Mouse (Mus musculus): Measurements from ENCODE around the gene Adam1b. TPM values are rescaled to one million over a fixed set of nuclear protein-coding genes. Genes with fewer than 3 reads are reported as not detected.
A peak's percentile ranks its signal among the peaks of the same experiment; 100 is the strongest.

Adam1b gene
- polyA plus RNA-seq, 1 experiment = not detected

DNA sequence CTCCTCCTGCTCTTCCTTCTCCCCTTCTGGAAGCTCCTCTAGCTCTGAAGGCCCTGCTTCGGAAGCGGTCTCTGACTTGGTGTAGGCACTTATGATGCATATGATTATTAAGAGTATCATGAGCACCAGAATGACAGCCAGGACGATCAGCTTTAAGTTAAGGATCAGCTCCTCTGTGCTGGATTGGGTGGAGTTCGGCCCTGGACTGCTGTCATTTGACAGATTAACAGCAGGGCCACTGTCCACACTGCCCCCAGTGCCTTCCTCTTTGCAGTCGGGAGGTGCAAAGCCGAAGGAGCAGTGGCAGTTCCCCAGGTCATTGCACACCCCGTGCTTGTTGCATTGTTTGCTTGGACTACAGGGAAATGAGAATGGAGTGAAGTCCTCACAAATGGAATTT is 2.5 kb downstream of the Adam1b start:
- Histone ChIP-seq H3K27me3 (replicated peaks; ENCODE audit: control insufficient read depth, insufficient read depth, low read length) (no peaks in the 10 kb centered on the region), H3K36me3 (ENCODE audit: control insufficient read depth, insufficient read depth, low read length) (no peaks in the 10 kb centered on the region; the same call in 1 of the 2 replicates), H3K27ac (ENCODE audit: insufficient read depth, low read depth, low read length) (no peak overlapping the region), H3K4me1 (ENCODE audit: control insufficient read depth, insufficient read depth, low read length) (no peaks in the 10 kb centered on the region), H3K4me3 (ENCODE audit: insufficient read depth, low read depth, low read length) (no peak overlapping the region)
- no peak for TF ChIP-seq CTCF (conservative IDR thresholded peaks at IDR 0.05; ENCODE audit: insufficient read depth, insufficient read length, low read depth, low read length)
- no peak for TF ChIP-seq POLR2A (IDR thresholded peaks at IDR 0.05; ENCODE audit: low read depth, low read length)
- DNase-seq = no peak
- 43% methylated on average over 7 of the region's 7 CpGs for WGBS

DNA sequence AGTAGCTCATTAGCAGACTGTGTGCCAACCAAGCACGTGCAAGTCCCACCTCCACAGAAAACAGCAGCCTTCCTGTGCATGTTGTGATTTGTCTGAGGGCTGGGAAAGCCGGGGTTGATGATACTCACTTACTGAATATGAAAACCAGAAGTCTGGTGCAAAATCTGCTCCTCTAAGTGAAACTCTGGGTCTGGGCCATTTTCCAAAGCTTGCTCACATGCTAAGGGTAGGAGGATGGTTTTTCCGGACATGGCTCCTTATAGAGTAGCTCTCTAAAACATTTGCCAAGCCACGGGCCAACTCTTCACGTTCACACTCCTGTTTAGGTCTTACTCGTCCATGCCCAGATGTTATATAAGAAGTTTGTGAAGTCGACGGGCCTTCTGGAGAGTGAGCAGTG is 9.9 kb downstream of the Adam1b start:
- no peak for TF ChIP-seq POLR2A (IDR thresholded peaks at IDR 0.05; ENCODE audit: low read depth, low read length)
- no peak for TF ChIP-seq CTCF (conservative IDR thresholded peaks at IDR 0.05; ENCODE audit: insufficient read depth, insufficient read length, low read depth, low read length)
- peaks cover 3% of the 10 kb centered on the region; the same call in 1 of the 2 replicates for H3K36me3 ChIP-seq (ENCODE audit: control insufficient read depth, insufficient read depth, low read length)
- H3K4me3 ChIP-seq (ENCODE audit: insufficient read depth, low read depth, low read length) = no peak overlapping the region
- WGBS = 71% methylated on average over 8 of the region's 8 CpGs
- no peaks in the 10 kb centered on the region for H3K27me3 ChIP-seq (replicated peaks; ENCODE audit: control insufficient read depth, insufficient read depth, low read length)
- no peaks in the 10 kb centered on the region for H3K4me1 ChIP-seq (ENCODE audit: control insufficient read depth, insufficient read depth, low read length)
- DNase-seq = no peak
- H3K27ac ChIP-seq (ENCODE audit: insufficient read depth, low read depth, low read length) = no peak overlapping the region

DNA sequence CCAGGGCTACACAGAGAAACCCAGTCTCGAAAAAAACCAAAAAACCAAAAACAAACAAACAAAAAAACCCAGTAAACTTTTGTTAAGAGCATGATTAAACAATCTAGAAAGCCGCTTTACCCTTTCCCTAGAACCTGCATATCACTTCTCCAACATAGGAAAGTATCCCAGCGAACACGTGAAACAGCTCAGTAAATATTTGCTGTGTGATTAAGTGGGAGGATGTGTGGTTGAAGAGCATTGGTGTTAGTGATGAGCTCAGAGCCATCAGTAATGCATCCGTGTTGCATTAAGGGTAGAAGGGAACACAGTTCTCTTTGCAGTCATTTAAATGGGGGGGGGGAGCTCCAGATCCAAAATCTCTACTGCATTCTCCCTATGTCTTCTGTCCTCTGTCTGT is 18.4 kb downstream of the Adam1b start:
- Histone ChIP-seq H3K4me1 (ENCODE audit: control insufficient read depth, insufficient read depth, low read length) (no peaks in the 10 kb centered on the region), H3K27me3 (replicated peaks; ENCODE audit: control insufficient read depth, insufficient read depth, low read length) (no peaks in the 10 kb centered on the region), H3K36me3 (ENCODE audit: control insufficient read depth, insufficient read depth, low read length) (peaks cover 3% of the 10 kb centered on the region; the same call in 1 of the 2 replicates), H3K4me3 (ENCODE audit: insufficient read depth, low read depth, low read length) (no peak overlapping the region), H3K27ac (ENCODE audit: insufficient read depth, low read depth, low read length) (no peak overlapping the region)
- WGBS = 84% methylated on average over 5 of the region's 5 CpGs
- DNase-seq = no peak
- no peak for TF ChIP-seq POLR2A (IDR thresholded peaks at IDR 0.05; ENCODE audit: low read depth, low read length)
- no peak for TF ChIP-seq CTCF (conservative IDR thresholded peaks at IDR 0.05; ENCODE audit: insufficient read depth, insufficient read length, low read depth, low read length)

DNA sequence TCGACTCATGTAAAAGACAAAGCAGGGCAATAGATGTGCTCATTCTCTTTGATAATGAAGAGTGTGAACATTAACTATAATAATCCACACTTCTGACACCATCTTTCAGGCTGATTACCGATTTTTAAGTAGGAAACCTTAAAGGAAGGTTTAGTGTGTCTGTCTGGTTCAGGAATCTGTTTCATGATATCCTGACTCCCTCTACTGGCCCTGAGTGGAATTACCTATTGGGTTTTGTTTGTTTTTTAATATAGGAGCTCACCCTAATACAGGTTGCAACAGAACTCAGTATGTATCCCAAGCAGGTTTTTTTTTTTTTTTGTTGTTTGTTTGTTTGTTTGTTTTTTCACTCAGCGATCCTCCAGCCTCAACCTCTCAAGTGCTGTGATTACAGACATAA is 25.6 kb downstream of the Adam1b start:
- Histone ChIP-seq H3K27ac (ENCODE audit: insufficient read depth, low read depth, low read length) (no peak overlapping the region), H3K27me3 (replicated peaks; ENCODE audit: control insufficient read depth, insufficient read depth, low read length) (no peaks in the 10 kb centered on the region), H3K4me3 (ENCODE audit: insufficient read depth, low read depth, low read length) (no peak overlapping the region), H3K36me3 (ENCODE audit: control insufficient read depth, insufficient read depth, low read length) (no peaks in the 10 kb centered on the region; the same call in 1 of the 2 replicates), H3K4me1 (ENCODE audit: control insufficient read depth, insufficient read depth, low read length) (no peaks in the 10 kb centered on the region; the same call in 1 of the 2 replicates)
- TF ChIP-seq POLR2A (IDR thresholded peaks at IDR 0.05; ENCODE audit: low read depth, low read length) = no peak
- 0 out of 2 replicates have a peak, but pooled peaks have one; percentile 17 for TF ChIP-seq CTCF (conservative IDR thresholded peaks at IDR 0.05; ENCODE audit: insufficient read depth, insufficient read length, low read depth, low read length)
- 30% methylated on average over 3 of the region's 3 CpGs for WGBS
- DNase-seq = peak; percentile 77

DNA sequence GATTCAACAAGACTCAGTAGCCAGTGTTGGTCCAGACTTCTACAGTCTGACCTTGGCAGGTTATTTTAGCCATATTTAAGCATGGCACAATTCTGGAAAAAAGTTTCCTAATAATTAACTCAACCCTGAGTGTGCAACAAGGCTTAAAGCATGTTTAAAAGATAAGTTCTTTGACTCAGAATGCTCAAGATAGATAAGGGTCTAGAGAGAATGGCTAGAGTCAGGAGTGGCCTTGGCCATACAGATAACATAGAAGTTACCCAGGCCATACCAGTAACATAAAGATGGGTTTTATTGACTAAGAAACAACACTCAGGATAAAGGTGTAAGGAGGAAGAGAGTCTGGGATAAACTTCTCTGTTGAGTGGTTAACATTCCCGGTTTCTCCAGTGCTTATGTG is 27.2 kb downstream of the Adam1b start:
- DNase-seq = peak; percentile 22
- Histone ChIP-seq H3K27me3 (replicated peaks; ENCODE audit: control insufficient read depth, insufficient read depth, low read length) (no peaks in the 10 kb centered on the region), H3K27ac (ENCODE audit: insufficient read depth, low read depth, low read length) (peak overlapping the region; percentile 91; the same call in 1 of the 2 replicates), H3K4me3 (ENCODE audit: insufficient read depth, low read depth, low read length) (no peak overlapping the region), H3K4me1 (ENCODE audit: control insufficient read depth, insufficient read depth, low read length) (no peaks in the 10 kb centered on the region; the same call in 1 of the 2 replicates), H3K36me3 (ENCODE audit: control insufficient read depth, insufficient read depth, low read length) (no peaks in the 10 kb centered on the region; the same call in 1 of the 2 replicates)
- 61% methylated on average over 1 of the region's 1 CpGs for WGBS
- TF ChIP-seq CTCF (conservative IDR thresholded peaks at IDR 0.05; ENCODE audit: insufficient read depth, insufficient read length, low read depth, low read length) (no peak), POLR2A (IDR thresholded peaks at IDR 0.05; ENCODE audit: low read depth, low read length) (no peak)

DNA sequence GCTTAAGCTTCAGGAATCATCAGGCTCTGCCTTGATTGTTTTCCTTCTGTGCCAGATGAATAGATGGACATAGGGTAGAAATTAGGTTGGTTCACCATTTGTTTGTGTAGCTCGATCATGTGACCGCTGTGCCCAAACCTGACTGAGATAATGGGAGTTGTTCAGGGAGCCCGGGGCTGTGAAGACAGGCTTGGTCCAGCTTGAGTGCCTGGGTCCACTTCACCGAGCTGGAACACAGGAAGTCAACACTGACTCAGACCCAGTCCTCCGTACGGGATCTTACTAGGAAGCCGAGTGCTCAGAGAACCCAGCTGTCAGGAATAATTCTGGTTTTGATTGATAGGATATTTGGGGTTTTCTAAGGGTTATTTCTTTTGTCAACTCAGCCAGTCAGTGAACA is 28.6 kb downstream of the Adam1b start:
- no peaks in the 10 kb centered on the region; the same call in 1 of the 2 replicates for H3K4me1 ChIP-seq (ENCODE audit: control insufficient read depth, insufficient read depth, low read length)
- peak overlapping the region; percentile 91; the same call in 1 of the 2 replicates for H3K27ac ChIP-seq (ENCODE audit: insufficient read depth, low read depth, low read length)
- no peaks in the 10 kb centered on the region; the same call in 1 of the 2 replicates for H3K36me3 ChIP-seq (ENCODE audit: control insufficient read depth, insufficient read depth, low read length)
- peak; percentile 53 for DNase-seq
- H3K27me3 ChIP-seq (replicated peaks; ENCODE audit: control insufficient read depth, insufficient read depth, low read length) = no peaks in the 10 kb centered on the region
- 43% methylated on average over 7 of the region's 7 CpGs for whole genome bisulfite sequencing
- no peak for TF ChIP-seq POLR2A (IDR thresholded peaks at IDR 0.05; ENCODE audit: low read depth, low read length)
- TF ChIP-seq CTCF (conservative IDR thresholded peaks at IDR 0.05; ENCODE audit: insufficient read depth, insufficient read length, low read depth, low read length) = no peak
- no peak overlapping the region for H3K4me3 ChIP-seq (ENCODE audit: insufficient read depth, low read depth, low read length)

DNA sequence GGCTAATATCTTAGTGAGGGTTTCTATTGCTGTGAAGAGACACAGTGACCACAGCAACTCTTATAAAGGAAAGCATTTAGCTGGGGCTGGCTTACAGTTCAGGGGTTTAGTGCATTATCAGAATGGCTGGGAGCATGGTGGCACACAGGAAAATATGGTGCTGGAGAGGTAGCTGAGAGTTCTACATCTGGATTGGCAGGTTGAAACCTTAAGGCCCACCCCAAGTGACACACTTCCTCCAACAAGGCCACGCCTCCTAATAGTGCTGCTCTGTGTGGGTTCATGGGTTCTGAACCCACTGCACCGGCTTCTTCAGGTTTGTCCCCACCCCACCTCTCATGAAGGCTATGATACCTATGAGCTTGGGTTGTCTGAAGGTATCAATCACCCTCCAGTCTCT is 30.8 kb downstream of the Adam1b start:
- 92% methylated on average over 2 of the region's 2 CpGs for WGBS
- DNase-seq = no peak
- H3K27ac ChIP-seq (ENCODE audit: insufficient read depth, low read depth, low read length) = no peak overlapping the region

More for the DNA sequence above, 30.8 kb downstream of the Adam1b start:
- TF ChIP-seq POLR2A (IDR thresholded peaks at IDR 0.05; ENCODE audit: low read depth, low read length) (no peak), CTCF (conservative IDR thresholded peaks at IDR 0.05; ENCODE audit: insufficient read depth, insufficient read length, low read depth, low read length) (no peak)
- no peaks in the 10 kb centered on the region; the same call in 1 of the 2 replicates for H3K4me1 ChIP-seq (ENCODE audit: control insufficient read depth, insufficient read depth, low read length)
- H3K27me3 ChIP-seq (replicated peaks; ENCODE audit: control insufficient read depth, insufficient read depth, low read length) = no peaks in the 10 kb centered on the region
- H3K36me3 ChIP-seq (ENCODE audit: control insufficient read depth, insufficient read depth, low read length) = no peaks in the 10 kb centered on the region; the same call in 1 of the 2 replicates
- H3K4me3 ChIP-seq (ENCODE audit: insufficient read depth, low read depth, low read length) = no peak overlapping the region

All from kidney, adult 2 months (tissue).